Mouse (Mus musculus): ENCODE results near the gene Coq10b. TPM values are rescaled to one million over a fixed set of nuclear protein-coding genes. Genes with fewer than 3 reads are reported as not detected.

Coq10b gene
- polyA plus RNA-seq, 1 experiment from 2014 or later: 31.4 TPM

GRCm38 (mm10) chr1:55087932-55088610 lies 35.5 kb downstream of the Coq10b start, which contains the start of the genes Hspe1 and Hspd1:
Gene Hspe1, plus strand, starts transcription at chr1:55088132.
Gene Hspd1, minus strand, starts transcription at chr1:55088243.
- Histone ChIP-seq H3K9me3 (ENCODE audit: control insufficient read depth, low read length) (no peaks in the 10 kb centered on the region), H3K4me2 (replicated peaks; ENCODE audit: low read depth) (peak within 1 kb of the TSS; percentile 87), H3K27ac (replicated peaks) (peak within 1 kb of the TSS; percentile 98), H3K27me3 (ENCODE audit: control insufficient read depth, insufficient read depth, low read length) (no peaks in the 10 kb centered on the region), H3K36me3 (ENCODE audit: control insufficient read depth, insufficient read depth, low read length) (peaks cover 11% of the 10 kb centered on the region; the same call in 1 of the 2 replicates), H3K9ac (ENCODE audit: low read length) (peak within 1 kb of the TSS; percentile 89), H3K4me3 (ENCODE audit: low read depth, low read length) (peak within 1 kb of the TSS; percentile 92), H3K4me1 (replicated peaks; ENCODE audit: control insufficient read depth, insufficient read depth) (0 out of 2 replicates have a peak, but pooled peaks cover 4% of the 10 kb centered on the region)
- DNase-seq (ENCODE audit: low spot score) (peak; percentile 100), ATAC-seq (ENCODE audit: low FRiP score, low TSS enrichment) (peak; percentile 96)
- WGBS: under 1% methylated on average over 73 of the region's 76 CpGs
- TF ChIP-seq CTCF (IDR thresholded peaks at IDR 0.05; ENCODE audit: low read depth) (no peak; the same call in 1 of the 2 replicates), EP300 (optimal IDR thresholded peaks at IDR 0.05) (no peak)

- Histone ChIP-seq H3K9me3 (ENCODE audit: control insufficient read depth, low read length) (no peaks in the 10 kb centered on the region), H3K36me3 (ENCODE audit: control insufficient read depth, insufficient read depth, low read length) (0 out of 2 replicates have a peak, but pooled peaks cover 6% of the 10 kb centered on the region), H3K27me3 (ENCODE audit: control insufficient read depth, insufficient read depth, low read length) (no peaks in the 10 kb centered on the region), H3K4me3 (ENCODE audit: low read depth, low read length) (peak overlapping the region; percentile 92), H3K27ac (replicated peaks) (peak overlapping the region; percentile 98), H3K4me1 (replicated peaks; ENCODE audit: control insufficient read depth, insufficient read depth) (0 out of 2 replicates have a peak, but pooled peaks cover 4% of the 10 kb centered on the region), H3K9ac (ENCODE audit: low read length) (peak overlapping the region; percentile 89), H3K4me2 (replicated peaks; ENCODE audit: low read depth) (peak overlapping the region; percentile 69)
- no peak for ATAC-seq (ENCODE audit: low FRiP score, low TSS enrichment)
- 4% methylated on average over 16 of the region's 16 CpGs for WGBS
- DNase-seq (ENCODE audit: low spot score): no peak
- TF ChIP-seq EP300 (optimal IDR thresholded peaks at IDR 0.05) (no peak), CTCF (IDR thresholded peaks at IDR 0.05; ENCODE audit: low read depth) (no peak)
Observed at GRCm38 (mm10) chr1:55088611-55089497, 36.3 kb downstream of the Coq10b start.

GRCm38 (mm10) chr1:55089498-55090064 lies 37.0 kb downstream of the Coq10b start:
- WGBS: 77% methylated on average over 5 of the region's 5 CpGs
- TF ChIP-seq CTCF (IDR thresholded peaks at IDR 0.05; ENCODE audit: low read depth): no peak
- no peak for TF ChIP-seq EP300 (optimal IDR thresholded peaks at IDR 0.05)
- H3K36me3 ChIP-seq (ENCODE audit: control insufficient read depth, insufficient read depth, low read length): 0 out of 2 replicates have a peak, but pooled peaks cover 2% of the 10 kb centered on the region
- 0 out of 2 replicates have a peak, but pooled peaks cover 4% of the 10 kb centered on the region for H3K4me1 ChIP-seq (replicated peaks; ENCODE audit: control insufficient read depth, insufficient read depth)
- no peak for DNase-seq (ENCODE audit: low spot score)
- no peaks in the 10 kb centered on the region for H3K9me3 ChIP-seq (ENCODE audit: control insufficient read depth, low read length)
- peak overlapping the region; percentile 69 for H3K4me2 ChIP-seq (replicated peaks; ENCODE audit: low read depth)
- peak overlapping the region; percentile 92; the same call in 1 of the 2 replicates for H3K4me3 ChIP-seq (ENCODE audit: low read depth, low read length)
- H3K9ac ChIP-seq (ENCODE audit: low read length): no peak overlapping the region
- no peaks in the 10 kb centered on the region for H3K27me3 ChIP-seq (ENCODE audit: control insufficient read depth, insufficient read depth, low read length)
- no peak for ATAC-seq (ENCODE audit: low FRiP score, low TSS enrichment)
- peak overlapping the region; percentile 1; the same call in 1 of the 2 replicates for H3K27ac ChIP-seq (replicated peaks)

- no peak overlapping the region for H3K4me2 ChIP-seq (replicated peaks; ENCODE audit: low read depth)
- TF ChIP-seq EP300 (optimal IDR thresholded peaks at IDR 0.05) (no peak), CTCF (IDR thresholded peaks at IDR 0.05; ENCODE audit: low read depth) (no peak)
- H3K27ac ChIP-seq (replicated peaks): no peak overlapping the region
- no peaks in the 10 kb centered on the region for H3K9me3 ChIP-seq (ENCODE audit: control insufficient read depth, low read length)
- DNase-seq (ENCODE audit: low spot score) (no peak), ATAC-seq (ENCODE audit: low FRiP score, low TSS enrichment) (no peak)
- WGBS: 91% methylated on average over 2 of the region's 2 CpGs
- no peaks in the 10 kb centered on the region for H3K27me3 ChIP-seq (ENCODE audit: control insufficient read depth, insufficient read depth, low read length)
- no peak overlapping the region for H3K9ac ChIP-seq (ENCODE audit: low read length)
- no peak overlapping the region for H3K4me3 ChIP-seq (ENCODE audit: low read depth, low read length)
- H3K4me1 ChIP-seq (replicated peaks; ENCODE audit: control insufficient read depth, insufficient read depth): 0 out of 2 replicates have a peak, but pooled peaks cover 2% of the 10 kb centered on the region
- H3K36me3 ChIP-seq (ENCODE audit: control insufficient read depth, insufficient read depth, low read length): no peaks in the 10 kb centered on the region
Observed at GRCm38 (mm10) chr1:55092056-55092455, 39.5 kb downstream of the Coq10b start.

GRCm38 (mm10) chr1:55092469-55092868 lies 39.9 kb downstream of the Coq10b start:
- 59% methylated on average over 1 of the region's 1 CpGs for WGBS
- H3K4me2 ChIP-seq (replicated peaks; ENCODE audit: low read depth): no peak overlapping the region
- H3K4me3 ChIP-seq (ENCODE audit: low read depth, low read length): no peak overlapping the region
- no peaks in the 10 kb centered on the region for H3K9me3 ChIP-seq (ENCODE audit: control insufficient read depth, low read length)
- DNase-seq (ENCODE audit: low spot score): no peak
- no peaks in the 10 kb centered on the region for H3K27me3 ChIP-seq (ENCODE audit: control insufficient read depth, insufficient read depth, low read length)
- 0 out of 2 replicates have a peak, but pooled peaks cover 2% of the 10 kb centered on the region for H3K4me1 ChIP-seq (replicated peaks; ENCODE audit: control insufficient read depth, insufficient read depth)
- H3K36me3 ChIP-seq (ENCODE audit: control insufficient read depth, insufficient read depth, low read length): no peaks in the 10 kb centered on the region
- no peak for ATAC-seq (ENCODE audit: low FRiP score, low TSS enrichment)
- H3K27ac ChIP-seq (replicated peaks): no peak overlapping the region
- TF ChIP-seq EP300 (optimal IDR thresholded peaks at IDR 0.05) (no peak), CTCF (IDR thresholded peaks at IDR 0.05; ENCODE audit: low read depth) (no peak)
- H3K9ac ChIP-seq (ENCODE audit: low read length): no peak overlapping the region
